Mouse (Mus musculus) neural tube, embryonic 13.5 days (tissue): ENCODE data around the gene Tnfrsf4. TPM values are rescaled to one million over a fixed set of nuclear protein-coding genes. Genes with fewer than 3 reads are reported as not detected.

Source experiments
- ATAC-seq: fragments of 200-750 bp; cut with Nextera tagmentation; 2 replicates; pipeline ENCODE4 v1.8.0; 2017; ENCODE audit warnings: low read depth, mild to moderate bottlenecking, moderate TSS enrichment, moderate library complexity
- H3K27ac ChIP-seq: fragments of 300-500 bp; sonication (generic); replicated peaks from 2 replicates; pipeline ENCODE4 v1.5.1; 2015; ENCODE audit warnings: moderate library complexity, mild to moderate bottlenecking, inconsistent platforms
- H3K27me3 ChIP-seq: fragments of 300-500 bp; sonication (generic); 2 replicates; pipeline ENCODE4 v1.6.1; 2015; ENCODE audit warnings: mild to moderate bottlenecking, inconsistent platforms
- H3K36me3 ChIP-seq: fragments of 300-500 bp; sonication (generic); 2 replicates; pipeline ENCODE4 v1.6.1; 2015; ENCODE audit warnings: mild to moderate bottlenecking, inconsistent platforms
- H3K4me1 ChIP-seq: fragments of 300-500 bp; sonication (generic); replicated peaks from 2 replicates; pipeline ENCODE4 v1.6.1; 2015; ENCODE audit warnings: inconsistent platforms
- H3K4me2 ChIP-seq: fragments of 300-500 bp; sonication (generic); 2 replicates; pipeline ENCODE4 v1.6.1; 2015; ENCODE audit warnings: inconsistent platforms, mild to moderate bottlenecking, moderate library complexity
- H3K4me3 ChIP-seq: fragments of 300-500 bp; sonication (generic); 2 replicates; pipeline ENCODE4 v1.5.1; 2015; ENCODE audit warnings: mild to moderate bottlenecking, inconsistent platforms
- H3K9ac ChIP-seq: fragments of 300-500 bp; sonication (generic); 2 replicates; pipeline ENCODE4 v1.6.1; 2015; ENCODE audit warnings: moderate library complexity, mild to moderate bottlenecking, inconsistent platforms
- H3K9me3 ChIP-seq: fragments of 300-500 bp; sonication (generic); 2 replicates; pipeline ENCODE4 v1.6.1; 2016; ENCODE audit warnings: inconsistent platforms
- WGBS: fragments of 180-500 bp; shearing (Covaris S2); methylation state at CpG from one replicate; pipeline ENCODE4 v1.1.7; 2015; 5-methylcytosine and 5-hydroxymethylcytosine counted together
- polyA plus RNA-seq: library from polyadenylated mRNA; unstranded; fragments of >200 nt; fragmentation: Nextera tagmentation; extraction: Ambion mirVana; gene quantifications from 2 replicates; pipeline ENCODE4 v1.2.1, GENCODE M21; 2015

Gene Tnfrsf4
- polyA plus RNA-seq, 1 experiment from 2014 or later: 0.77 TPM

DNA sequence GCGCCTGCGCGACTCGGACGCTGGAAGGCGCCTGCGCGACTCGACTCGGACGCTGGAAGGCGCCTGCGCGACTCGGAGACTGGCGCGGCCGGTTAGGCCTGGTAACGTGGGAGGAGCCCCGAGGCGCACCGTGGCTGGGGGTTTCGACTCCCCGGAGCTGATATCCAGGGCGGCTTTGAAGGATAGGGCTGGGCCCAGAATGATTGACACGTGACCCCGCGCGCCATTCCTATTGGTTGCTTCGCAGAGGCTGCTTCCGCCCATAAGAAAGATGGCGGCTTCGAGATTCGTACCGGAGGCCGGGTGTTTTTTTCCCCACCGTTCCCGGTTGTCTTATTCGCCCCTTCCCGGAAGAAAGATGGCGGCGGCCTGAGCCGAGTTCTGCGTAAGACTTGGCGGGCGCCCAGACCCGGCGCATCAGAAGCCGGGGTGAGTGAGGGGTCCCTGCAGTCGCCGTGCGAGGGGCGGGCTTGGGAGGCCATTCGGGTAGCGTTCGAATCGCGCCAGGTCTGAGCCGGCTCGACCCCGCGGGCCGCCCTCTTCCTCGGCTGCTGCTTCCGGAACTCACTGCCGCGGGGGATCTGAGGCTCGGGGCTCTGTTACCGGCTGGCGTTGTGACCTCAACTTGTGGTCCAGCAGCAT is 20.6 kb upstream of the Tnfrsf4 start:
- 0% methylated on average over 70 of the region's 70 CpGs for WGBS
- Histone ChIP-seq H3K9ac (peak overlapping the region; percentile 78), H3K27me3 (no peaks in the 10 kb centered on the region), H3K4me2 (peak overlapping the region; percentile 78), H3K36me3 (peaks cover 21% of the 10 kb centered on the region), H3K4me3 (peak overlapping the region; percentile 76), H3K4me1 (peaks cover 49% of the 10 kb centered on the region), H3K9me3 (no peaks in the 10 kb centered on the region), H3K27ac (peak overlapping the region; percentile 96)
- peak; percentile 87 for ATAC-seq

- H3K36me3 ChIP-seq: peaks cover 26% of the 10 kb centered on the region
- H3K4me2 ChIP-seq: peak overlapping the region; percentile 78
- H3K4me1 ChIP-seq: peaks cover 49% of the 10 kb centered on the region
- H3K9me3 ChIP-seq: no peaks in the 10 kb centered on the region
- no peak; the same call in 1 of the 2 replicates for ATAC-seq
- peak overlapping the region; percentile 96 for H3K27ac ChIP-seq
- peak overlapping the region; percentile 78 for H3K9ac ChIP-seq
- WGBS: 5% methylated on average over 15 of the region's 15 CpGs
- peak overlapping the region; percentile 76 for H3K4me3 ChIP-seq
- H3K27me3 ChIP-seq: no peaks in the 10 kb centered on the region
Measured at GRCm38 (mm10) chr4:155993606-155994005, 20.0 kb upstream of the Tnfrsf4 start.

DNA sequence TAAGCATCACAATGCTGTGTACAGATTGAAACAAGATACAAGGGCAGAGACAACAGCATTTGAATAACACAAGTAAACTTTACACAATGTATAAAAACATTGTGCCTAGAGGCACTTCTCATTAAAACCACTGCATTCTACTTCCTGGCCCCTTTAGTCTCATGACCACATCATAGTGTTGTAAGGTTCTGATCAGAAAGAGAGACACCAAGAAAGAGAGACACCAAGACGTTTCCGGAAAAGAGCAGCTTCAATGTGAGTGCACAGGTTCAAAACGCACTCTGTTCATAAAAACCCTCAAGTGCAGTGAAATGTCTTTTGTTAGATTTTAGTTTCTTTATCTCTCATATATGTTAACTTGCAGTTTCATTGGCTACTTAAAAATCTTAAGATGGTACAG is 9.5 kb upstream of the Tnfrsf4 start:
- Histone ChIP-seq H3K4me2 (no peak overlapping the region), H3K9me3 (no peaks in the 10 kb centered on the region), H3K27ac (no peak overlapping the region), H3K36me3 (peaks cover 94% of the 10 kb centered on the region), H3K9ac (no peak overlapping the region), H3K27me3 (no peaks in the 10 kb centered on the region), H3K4me3 (no peak overlapping the region), H3K4me1 (no peaks in the 10 kb centered on the region)
- ATAC-seq: no peak
- 93% methylated on average over 3 of the region's 3 CpGs for whole genome bisulfite sequencing

DNA sequence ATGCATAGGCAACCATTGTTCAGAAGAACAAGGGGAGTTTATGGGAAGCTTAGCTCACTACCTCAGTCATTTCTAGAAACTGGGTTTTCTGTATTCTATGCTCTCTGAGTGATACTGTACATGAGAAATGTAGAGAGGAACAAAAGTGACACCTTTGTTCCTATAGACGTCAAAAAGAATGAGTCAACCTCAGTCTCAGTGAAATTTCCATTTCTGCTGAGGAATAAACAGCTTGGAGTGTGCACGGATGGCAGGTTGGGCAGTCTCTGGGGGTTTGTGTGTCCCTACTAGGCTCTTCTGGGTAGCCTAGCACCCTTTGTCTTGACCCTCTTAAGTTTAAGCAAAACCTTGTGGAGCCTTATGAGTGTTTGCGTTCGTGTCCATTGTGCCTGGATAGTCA is 5.3 kb upstream of the Tnfrsf4 start:
- Histone ChIP-seq H3K9me3 (no peaks in the 10 kb centered on the region), H3K4me2 (no peak overlapping the region), H3K27ac (no peak overlapping the region), H3K4me1 (no peaks in the 10 kb centered on the region), H3K36me3 (peaks cover 95% of the 10 kb centered on the region), H3K27me3 (no peaks in the 10 kb centered on the region), H3K4me3 (no peak overlapping the region), H3K9ac (no peak overlapping the region)
- no peak for ATAC-seq
- WGBS: 95% methylated on average over 4 of the region's 4 CpGs

DNA sequence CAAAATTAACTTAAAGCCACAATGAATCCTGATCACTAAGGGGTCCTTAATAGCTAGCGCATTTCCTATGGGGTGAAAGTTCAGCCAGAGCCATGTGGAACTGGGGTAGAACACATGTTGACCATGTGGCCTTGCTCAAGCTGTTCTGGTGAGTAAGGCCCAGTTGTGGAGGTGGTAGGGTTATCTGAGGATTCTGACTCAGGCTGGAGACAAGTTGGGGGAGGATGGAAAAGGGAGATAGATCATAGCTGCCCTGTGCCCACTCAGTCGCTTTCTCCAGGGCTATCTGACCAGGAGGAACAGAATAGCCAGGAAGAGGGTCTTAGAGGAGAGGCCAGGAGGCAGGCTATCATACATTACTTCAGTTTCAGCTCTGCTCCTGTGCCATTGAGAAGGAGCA is 793 bp downstream of the Tnfrsf4 start:
- Histone ChIP-seq H3K27me3 (no peaks in the 10 kb centered on the region), H3K9me3 (no peaks in the 10 kb centered on the region), H3K4me2 (no peak overlapping the region), H3K27ac (no peak overlapping the region), H3K36me3 (peaks cover 71% of the 10 kb centered on the region), H3K4me1 (no peaks in the 10 kb centered on the region), H3K4me3 (no peak overlapping the region), H3K9ac (no peak overlapping the region)
- 86% methylated on average over 2 of the region's 2 CpGs for WGBS
- no peak for ATAC-seq

GRCm38 (mm10) chr4:156019771-156020170 is 6.1 kb downstream of the Tnfrsf4 start:
- WGBS: 93% methylated on average over 12 of the region's 12 CpGs
- Histone ChIP-seq H3K9ac (no peak overlapping the region), H3K4me2 (no peak overlapping the region), H3K4me1 (no peaks in the 10 kb centered on the region), H3K27ac (no peak overlapping the region), H3K9me3 (no peaks in the 10 kb centered on the region), H3K36me3 (peaks cover 37% of the 10 kb centered on the region), H3K27me3 (no peaks in the 10 kb centered on the region), H3K4me3 (no peak overlapping the region)
- no peak for ATAC-seq

DNA sequence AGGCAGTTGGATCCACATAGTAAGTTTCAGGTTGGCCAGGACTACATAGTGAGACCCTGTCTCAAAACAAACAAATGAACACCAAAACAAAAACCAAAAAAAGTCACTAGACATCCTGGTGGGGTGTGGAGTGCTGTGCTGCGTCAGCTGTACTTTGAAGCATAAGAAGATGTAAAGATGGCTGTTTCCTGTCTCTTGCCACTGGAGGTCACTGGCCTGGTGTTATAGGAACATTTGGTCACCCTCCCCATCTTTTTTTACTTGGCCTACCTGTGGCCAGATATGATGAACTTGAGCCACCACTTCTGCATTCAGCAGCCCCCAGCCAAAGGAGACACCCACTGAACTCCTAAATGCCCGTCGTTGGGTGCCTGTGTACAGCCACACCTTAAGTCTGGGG is 7.7 kb downstream of the Tnfrsf4 start:
- WGBS: 82% methylated on average over 3 of the region's 3 CpGs
- Histone ChIP-seq H3K9me3 (no peaks in the 10 kb centered on the region), H3K4me1 (no peaks in the 10 kb centered on the region), H3K27ac (no peak overlapping the region), H3K36me3 (peaks cover 30% of the 10 kb centered on the region), H3K27me3 (no peaks in the 10 kb centered on the region), H3K4me2 (no peak overlapping the region), H3K4me3 (no peak overlapping the region), H3K9ac (no peak overlapping the region)
- ATAC-seq: no peak

DNA sequence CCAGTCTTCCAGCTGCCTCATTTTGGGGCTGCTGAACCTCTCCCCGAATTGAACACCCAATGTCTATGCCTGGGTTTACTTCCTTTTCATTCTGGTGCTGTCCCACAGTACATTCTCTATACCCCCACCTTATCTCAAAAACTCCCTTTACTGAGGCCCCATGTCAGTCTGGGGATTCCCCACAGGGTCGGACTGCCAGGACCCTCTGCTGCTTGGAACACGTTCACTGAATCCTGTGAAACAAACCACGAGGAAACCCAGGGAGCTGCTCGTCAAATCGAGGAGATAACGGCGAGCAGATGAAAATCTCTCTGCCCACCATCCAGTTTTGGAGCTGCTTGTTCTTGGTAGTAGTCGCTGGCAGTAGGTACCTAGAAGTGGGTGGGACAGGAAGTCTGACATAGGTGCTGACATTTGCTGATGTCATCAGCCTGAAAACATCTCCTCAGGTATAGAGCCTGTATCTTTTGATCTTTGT is 8.3 kb downstream of the Tnfrsf4 start:
- no peak for ATAC-seq
- H3K36me3 ChIP-seq: peaks cover 32% of the 10 kb centered on the region
- 87% methylated on average over 9 of the region's 9 CpGs for WGBS
- H3K4me3 ChIP-seq: no peak overlapping the region
- H3K9ac ChIP-seq: no peak overlapping the region
- H3K4me1 ChIP-seq: no peaks in the 10 kb centered on the region
- H3K27me3 ChIP-seq: no peaks in the 10 kb centered on the region
- H3K27ac ChIP-seq: no peak overlapping the region
- H3K4me2 ChIP-seq: no peak overlapping the region
- H3K9me3 ChIP-seq: no peaks in the 10 kb centered on the region

- no peak for ATAC-seq
- WGBS: 82% methylated on average over 9 of the region's 9 CpGs
- Histone ChIP-seq H3K27me3 (no peaks in the 10 kb centered on the region), H3K9ac (no peak overlapping the region), H3K4me1 (no peaks in the 10 kb centered on the region), H3K27ac (no peak overlapping the region), H3K4me3 (no peak overlapping the region), H3K4me2 (no peak overlapping the region), H3K36me3 (peaks cover 47% of the 10 kb centered on the region), H3K9me3 (no peaks in the 10 kb centered on the region)
Measured at GRCm38 (mm10) chr4:156023520-156023919, 9.9 kb downstream of the Tnfrsf4 start.

DNA sequence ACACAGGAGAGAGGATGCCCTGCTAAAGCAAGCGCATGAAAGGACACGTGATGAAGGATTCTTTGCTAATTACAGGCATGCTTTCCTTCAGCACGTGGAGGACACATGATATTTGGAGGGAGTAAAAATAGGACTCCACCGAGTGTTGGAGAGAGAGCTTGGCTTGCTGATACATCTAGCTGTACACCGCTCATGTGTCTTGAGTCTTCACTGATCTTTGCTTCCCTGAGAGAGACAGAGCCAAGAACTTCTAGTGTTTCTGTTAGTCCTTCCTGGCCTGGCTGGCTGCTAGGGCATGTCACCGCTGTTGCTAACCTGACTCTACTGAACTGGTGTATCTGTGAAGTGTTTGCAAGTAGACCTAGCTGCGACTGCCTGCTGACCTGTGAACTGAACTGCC is 10.5 kb downstream of the Tnfrsf4 start:
- Histone ChIP-seq H3K36me3 (peaks cover 47% of the 10 kb centered on the region), H3K4me3 (no peak overlapping the region), H3K9ac (no peak overlapping the region), H3K4me1 (no peaks in the 10 kb centered on the region), H3K4me2 (no peak overlapping the region), H3K27ac (no peak overlapping the region), H3K27me3 (no peaks in the 10 kb centered on the region), H3K9me3 (no peaks in the 10 kb centered on the region)
- ATAC-seq: no peak
- WGBS: 92% methylated on average over 7 of the region's 7 CpGs

DNA sequence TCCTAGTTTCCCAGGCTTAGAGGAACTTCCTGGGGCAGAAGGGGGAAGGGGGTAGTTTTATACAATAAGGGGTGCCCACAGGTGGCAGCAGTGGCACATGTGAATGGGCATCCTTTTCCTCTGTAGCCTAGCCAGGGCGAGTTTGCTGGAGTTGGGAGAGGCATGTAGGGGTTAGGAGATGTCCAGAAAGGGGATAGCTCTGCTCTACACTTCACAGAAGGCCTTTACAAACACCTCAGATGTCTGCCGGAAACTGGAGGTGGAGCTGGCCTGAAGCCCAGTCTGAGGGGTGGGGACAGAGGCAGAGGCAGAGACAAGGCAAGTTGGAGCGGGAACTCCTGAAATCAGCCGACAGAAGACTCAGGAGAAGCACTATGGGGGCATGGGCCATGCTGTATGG is 12.4 kb downstream of the Tnfrsf4 start, which contains the start of gene Tnfrsf18:
TSS of gene Tnfrsf18 (plus strand) at position 152 of the 400 bp plus-strand sequence.
- no peaks in the 10 kb centered on the region for H3K27me3 ChIP-seq
- H3K4me3 ChIP-seq: no peak within 1 kb of the TSS
- no peak within 1 kb of the TSS for H3K27ac ChIP-seq
- ATAC-seq: no peak
- no peak within 1 kb of the TSS for H3K4me2 ChIP-seq
- WGBS: 64% methylated on average over 4 of the region's 4 CpGs
- H3K9ac ChIP-seq: no peak within 1 kb of the TSS
- H3K4me1 ChIP-seq: peaks cover 10% of the 10 kb centered on the region
- H3K36me3 ChIP-seq: peaks cover 37% of the 10 kb centered on the region
- no peaks in the 10 kb centered on the region for H3K9me3 ChIP-seq

- 90% methylated on average over 7 of the region's 7 CpGs for WGBS
- Histone ChIP-seq H3K4me1 (peaks cover 31% of the 10 kb centered on the region), H3K9ac (no peak overlapping the region), H3K4me3 (no peak overlapping the region), H3K36me3 (peaks cover 29% of the 10 kb centered on the region), H3K27me3 (no peaks in the 10 kb centered on the region), H3K4me2 (no peak overlapping the region), H3K27ac (no peak overlapping the region), H3K9me3 (no peaks in the 10 kb centered on the region)
- ATAC-seq: no peak
Measured at GRCm38 (mm10) chr4:156028580-156028979, 14.9 kb downstream of the Tnfrsf4 start.

DNA sequence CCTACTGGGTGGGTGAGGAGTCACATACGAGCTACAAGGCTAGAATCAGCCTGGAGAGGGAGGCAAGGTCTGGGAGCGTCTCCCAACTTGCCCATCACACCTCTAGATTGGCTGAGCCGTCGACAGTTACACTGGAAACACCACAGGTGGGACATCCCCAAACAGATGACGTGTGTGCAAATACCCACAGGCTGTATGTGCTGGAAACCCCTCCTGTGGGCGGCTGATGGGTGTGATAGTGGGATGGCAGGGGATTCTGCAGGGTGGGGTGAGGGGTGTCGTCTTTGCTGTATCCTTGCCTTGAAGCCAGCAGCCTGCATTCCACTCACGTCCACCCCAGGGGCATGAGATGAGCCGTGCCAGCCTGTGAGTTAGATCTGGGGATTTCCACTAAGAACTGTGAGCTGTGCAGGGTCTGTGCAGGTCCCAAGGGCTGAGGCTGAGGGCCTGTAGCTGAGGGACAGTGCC is 17.0 kb downstream of the Tnfrsf4 start:
- H3K4me1 ChIP-seq: peaks cover 41% of the 10 kb centered on the region
- peak overlapping the region; percentile 92 for H3K27ac ChIP-seq
- peak overlapping the region; percentile 76 for H3K4me2 ChIP-seq
- H3K9ac ChIP-seq: peak overlapping the region; percentile 74
- peaks cover 26% of the 10 kb centered on the region for H3K36me3 ChIP-seq
- H3K4me3 ChIP-seq: peak overlapping the region; percentile 53
- WGBS: 63% methylated on average over 9 of the region's 9 CpGs
- peak; percentile 6; the same call in 1 of the 2 replicates for ATAC-seq
- no peaks in the 10 kb centered on the region for H3K9me3 ChIP-seq
- H3K27me3 ChIP-seq: peaks cover 19% of the 10 kb centered on the region
